Mouse (Mus musculus): ENCODE data around the gene Olfr1121.

DNA sequence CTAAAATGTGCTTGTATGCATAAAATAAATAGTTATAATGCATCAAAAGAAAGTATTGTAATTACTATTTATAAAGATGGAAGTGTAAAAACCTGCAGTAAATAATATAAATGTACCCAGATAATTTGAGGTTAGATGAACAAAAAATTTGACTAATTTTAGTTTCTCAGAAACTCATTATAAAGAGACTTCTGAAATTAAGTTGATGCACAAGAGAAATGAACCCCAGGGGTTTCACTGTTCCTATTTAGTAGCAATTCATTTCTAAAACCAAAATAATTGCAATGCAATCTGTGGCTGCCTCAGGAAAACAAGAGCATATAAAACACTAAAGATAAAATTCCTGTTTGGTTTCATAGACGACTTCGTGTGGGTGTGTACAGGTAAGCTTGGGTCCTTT, 15.9 kb downstream of the Olfr1121 start, which contains the start of gene Olfr1122:
- TF ChIP-seq CTCF (IDR thresholded peaks at IDR 0.05; ENCODE audit: low read depth) (no peak), EP300 (IDR thresholded peaks at IDR 0.05; ENCODE audit: low read depth) (no peak)
